Mouse (Mus musculus) heart, embryonic 15.5 days (tissue): Measurements from ENCODE around the gene Lama5. TPM values are rescaled to one million over a fixed set of nuclear protein-coding genes. Genes with fewer than 3 reads are reported as not detected.

Source experiments
- ATAC-seq: fragments of 200-750 bp; cut with Nextera tagmentation; replicated peaks from 2 replicates; pipeline ENCODE4 v1.8.0; 2017; ENCODE audit warnings: low read depth, moderate TSS enrichment; ENCODE audit not compliant: insufficient number of reproducible peaks, insufficient read depth, low FRiP score
- H3K27ac ChIP-seq: fragments of 300-500 bp; sonication (generic); 2 replicates; pipeline ENCODE4 v1.5.1; 2015; ENCODE audit warnings: mild to moderate bottlenecking, inconsistent platforms
- H3K27me3 ChIP-seq: fragments of 300-500 bp; sonication (generic); 2 replicates; pipeline ENCODE4 v1.6.1; 2015; ENCODE audit warnings: inconsistent platforms
- H3K36me3 ChIP-seq: fragments of 300-500 bp; sonication (generic); 2 replicates; pipeline ENCODE4 v1.6.1; 2015; ENCODE audit warnings: mild to moderate bottlenecking, inconsistent platforms
- H3K4me1 ChIP-seq: fragments of 300-500 bp; sonication (generic); replicated peaks from 2 replicates; pipeline ENCODE4 v1.6.1; 2015; ENCODE audit warnings: inconsistent platforms
- H3K4me2 ChIP-seq: fragments of 300-500 bp; sonication (generic); 2 replicates; pipeline ENCODE4 v1.6.1; 2015; ENCODE audit warnings: inconsistent platforms, mild to moderate bottlenecking, moderate library complexity
- H3K4me3 ChIP-seq: fragments of 300-500 bp; sonication (generic); 2 replicates; pipeline ENCODE4 v1.5.1; 2015; ENCODE audit warnings: mild to moderate bottlenecking, inconsistent platforms
- H3K9ac ChIP-seq: fragments of 300-500 bp; sonication (generic); 2 replicates; pipeline ENCODE4 v1.6.1; 2015; ENCODE audit warnings: mild to moderate bottlenecking, inconsistent platforms
- H3K9me3 ChIP-seq: fragments of 300-500 bp; sonication (generic); replicated peaks from 2 replicates; pipeline ENCODE4 v1.6.1; 2016; ENCODE audit warnings: inconsistent platforms
- WGBS: fragments of 180-500 bp; shearing (Covaris S2); methylation state at CpG from one replicate; pipeline ENCODE4 v1.1.7; 2015; ENCODE audit warnings: mixed read lengths; 5-methylcytosine and 5-hydroxymethylcytosine counted together
- polyA plus RNA-seq: library from polyadenylated mRNA; unstranded; fragments of >200 nt; fragmentation: Nextera tagmentation; extraction: Ambion mirVana; gene quantifications from 2 replicates; pipeline ENCODE4 v1.2.1, GENCODE M21; 2015

Lama5 gene
- polyA plus RNA-seq, 1 experiment from 2014 or later = 21.9 TPM

DNA sequence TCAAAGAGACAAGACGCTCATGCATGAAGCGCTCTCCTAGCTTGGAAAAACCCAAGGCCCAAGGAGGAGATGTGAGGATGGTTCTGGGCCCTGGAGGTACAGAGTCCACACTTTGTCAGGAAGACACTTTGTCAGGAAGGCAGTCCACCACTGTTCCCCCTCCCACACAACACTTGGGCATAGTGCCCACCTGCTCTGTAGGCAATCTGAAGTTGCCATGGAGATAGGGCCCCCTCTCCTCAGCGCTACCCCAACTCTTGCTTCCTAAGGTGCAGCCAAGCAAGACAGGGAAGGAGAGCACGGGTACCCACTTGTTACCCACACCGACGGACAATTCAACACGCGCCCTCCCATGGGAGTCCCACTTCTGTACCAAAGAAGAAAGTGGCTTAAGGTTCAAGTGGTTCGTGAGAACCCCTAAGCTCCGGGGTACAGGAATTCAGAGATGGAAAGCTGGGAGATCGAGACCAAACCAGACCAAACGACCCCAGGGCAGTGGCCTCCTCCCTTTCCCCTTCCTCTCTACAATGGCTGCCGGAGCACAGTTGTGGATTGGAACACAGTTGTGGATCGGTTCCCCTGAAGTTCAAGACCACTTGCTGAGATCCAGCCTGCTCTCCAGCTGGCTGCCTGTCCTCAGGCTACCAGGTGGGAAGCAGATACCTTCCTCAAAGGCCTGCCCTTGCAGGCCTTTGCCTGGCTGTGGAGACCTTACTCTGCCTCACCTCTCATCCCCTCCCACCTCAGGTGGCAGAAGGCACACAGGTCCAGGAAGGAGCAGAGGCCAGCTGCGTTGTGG, 6.3 kb downstream of the Lama5 start:
- Histone ChIP-seq H3K9me3 (no peaks in the 10 kb centered on the region), H3K4me1 (peaks cover 76% of the 10 kb centered on the region)
- 81% methylated on average over 15 of the region's 15 CpGs for WGBS

DNA sequence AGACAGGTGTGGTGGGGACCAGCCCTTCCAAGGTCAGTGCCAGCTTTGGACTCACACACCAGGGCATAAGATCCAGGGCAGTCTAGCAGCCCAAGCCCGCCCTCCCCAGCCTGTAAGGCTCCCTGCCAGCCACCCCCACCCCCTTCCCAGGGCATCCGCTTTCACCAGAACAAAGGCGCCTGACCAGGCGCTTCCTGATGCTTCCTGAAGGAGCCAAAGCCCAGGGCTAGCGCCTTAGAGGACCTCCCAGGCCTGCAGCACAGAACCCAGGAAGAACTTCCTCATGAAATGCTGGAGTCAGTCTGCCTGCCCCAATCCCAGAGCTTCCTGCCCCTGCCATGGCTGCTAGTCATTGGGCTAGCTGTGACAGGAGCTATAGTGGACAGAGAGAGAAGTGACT, 7.0 kb downstream of the Lama5 start:
- H3K4me2 ChIP-seq = no peak overlapping the region
- peaks cover 77% of the 10 kb centered on the region for H3K4me1 ChIP-seq
- WGBS = 33% methylated on average over 5 of the region's 5 CpGs
- no peaks in the 10 kb centered on the region for H3K9me3 ChIP-seq
- peak overlapping the region; percentile 59 for H3K27ac ChIP-seq
- no peak overlapping the region for H3K4me3 ChIP-seq
- H3K36me3 ChIP-seq = no peaks in the 10 kb centered on the region
- no peak overlapping the region for H3K9ac ChIP-seq
- no peaks in the 10 kb centered on the region for H3K27me3 ChIP-seq
- ATAC-seq = no peak; the same call in 1 of the 2 replicates

More for the DNA sequence above, 6.3 kb downstream of the Lama5 start:
- H3K9ac ChIP-seq = no peak overlapping the region
- no peaks in the 10 kb centered on the region for H3K36me3 ChIP-seq
- H3K27me3 ChIP-seq = peaks cover 5% of the 10 kb centered on the region; the same call in 1 of the 2 replicates
- H3K4me3 ChIP-seq = no peak overlapping the region
- ATAC-seq = no peak
- peak overlapping the region; percentile 59 for H3K27ac ChIP-seq
- no peak overlapping the region for H3K4me2 ChIP-seq

DNA sequence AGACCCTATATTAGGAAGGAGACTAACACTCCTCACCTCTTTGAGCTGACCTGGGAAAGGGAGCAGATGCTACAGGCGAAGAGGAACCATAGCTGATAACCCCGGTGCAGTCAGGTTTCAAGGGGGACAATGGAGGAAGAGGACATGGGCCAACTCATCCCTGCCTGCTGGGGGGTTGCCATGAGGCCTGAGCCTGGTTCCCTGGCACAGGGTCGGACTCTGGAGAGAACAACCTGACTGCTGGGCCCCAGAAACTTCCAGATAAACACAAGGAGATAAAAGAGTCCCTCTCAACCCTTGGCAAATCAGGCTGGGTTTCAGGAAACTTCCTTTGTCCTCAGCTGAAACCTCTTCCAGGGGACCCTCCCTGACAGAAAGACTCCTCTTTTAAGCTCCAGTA, 7.4 kb downstream of the Lama5 start:
- Histone ChIP-seq H3K9me3 (no peaks in the 10 kb centered on the region), H3K27me3 (no peaks in the 10 kb centered on the region), H3K9ac (0 out of 2 replicates have a peak overlapping the region, but pooled peaks have one; percentile 16), H3K36me3 (no peaks in the 10 kb centered on the region), H3K4me1 (peaks cover 74% of the 10 kb centered on the region), H3K4me2 (no peak overlapping the region), H3K27ac (peak overlapping the region; percentile 59), H3K4me3 (no peak overlapping the region)
- ATAC-seq = no peak
- WGBS = 50% methylated on average over 3 of the region's 3 CpGs

DNA sequence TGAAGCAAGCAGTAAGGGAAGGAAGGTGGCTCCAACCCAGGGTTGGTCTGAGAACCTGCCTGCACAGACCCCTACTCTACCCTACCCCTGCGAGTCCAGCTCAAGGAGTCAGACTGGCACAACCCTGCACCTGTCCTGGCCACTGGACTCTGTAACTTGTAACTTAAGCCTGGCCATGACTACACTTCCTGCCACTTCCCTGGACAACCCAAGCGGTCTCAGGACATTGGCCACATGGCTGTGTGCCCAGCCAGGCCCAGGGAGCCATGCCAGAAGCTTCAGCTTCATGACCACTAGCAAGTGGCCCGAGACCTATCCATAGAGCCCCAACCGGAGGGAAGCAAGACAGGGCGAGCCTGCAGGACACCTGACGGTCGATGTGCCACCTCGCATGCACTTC, 8.1 kb downstream of the Lama5 start:
- H3K4me2 ChIP-seq = no peak overlapping the region
- no peak for ATAC-seq
- H3K4me1 ChIP-seq = peaks cover 67% of the 10 kb centered on the region
- H3K9me3 ChIP-seq = no peaks in the 10 kb centered on the region
- no peak overlapping the region for H3K4me3 ChIP-seq
- H3K27ac ChIP-seq = 0 out of 2 replicates have a peak overlapping the region, but pooled peaks have one; percentile 59
- WGBS = 77% methylated on average over 8 of the region's 8 CpGs
- no peaks in the 10 kb centered on the region for H3K36me3 ChIP-seq
- H3K9ac ChIP-seq = no peak overlapping the region
- H3K27me3 ChIP-seq = no peaks in the 10 kb centered on the region

DNA sequence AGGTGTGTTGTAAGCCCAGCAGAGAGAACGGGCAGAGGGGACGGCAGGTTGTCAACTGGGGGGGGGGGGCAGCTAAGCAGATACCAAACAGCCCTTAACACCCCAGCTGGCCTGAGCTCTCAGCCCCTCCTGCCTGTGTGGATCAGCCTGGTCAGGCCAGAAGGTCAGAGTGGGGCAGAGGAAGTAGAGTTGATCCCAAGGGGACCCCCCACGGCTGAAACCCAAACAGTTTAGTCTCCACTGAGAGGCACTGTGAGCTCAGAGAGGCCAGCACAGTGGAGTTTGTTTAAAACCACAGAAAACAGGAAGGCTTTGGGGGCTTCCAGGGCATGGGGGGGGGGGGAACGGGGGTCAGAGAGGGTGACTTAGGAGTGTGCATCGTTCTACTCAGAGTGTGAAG, 8.7 kb downstream of the Lama5 start:
- no peaks in the 10 kb centered on the region for H3K27me3 ChIP-seq
- H3K27ac ChIP-seq = no peak overlapping the region
- no peak for ATAC-seq
- no peak overlapping the region for H3K9ac ChIP-seq
- no peaks in the 10 kb centered on the region for H3K9me3 ChIP-seq
- no peaks in the 10 kb centered on the region for H3K36me3 ChIP-seq
- H3K4me2 ChIP-seq = no peak overlapping the region
- H3K4me3 ChIP-seq = no peak overlapping the region
- 48% methylated on average over 5 of the region's 5 CpGs for WGBS
- peaks cover 61% of the 10 kb centered on the region for H3K4me1 ChIP-seq

DNA sequence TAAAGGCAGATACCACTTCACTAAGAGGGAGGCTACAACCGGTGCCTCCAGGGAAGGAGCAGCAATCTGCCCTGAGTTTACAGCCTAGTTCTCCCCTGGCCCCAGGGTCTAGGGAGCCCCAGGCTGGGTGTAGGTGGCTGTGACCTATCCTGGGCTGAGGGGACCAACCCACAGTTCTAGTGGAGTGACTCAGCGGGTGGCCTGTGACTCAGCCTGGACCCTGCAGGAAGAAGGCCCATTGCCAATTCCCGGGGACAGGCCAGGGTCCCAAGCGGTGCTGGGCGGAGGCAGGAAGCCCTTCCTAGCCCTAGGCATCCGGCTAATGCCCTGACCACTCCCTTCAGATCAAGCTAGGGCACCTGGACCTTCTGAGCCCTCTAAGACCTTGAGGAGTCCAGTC, 9.7 kb downstream of the Lama5 start:
- no peak for ATAC-seq
- no peak overlapping the region for H3K4me3 ChIP-seq
- no peak overlapping the region; the same call in 1 of the 2 replicates for H3K9ac ChIP-seq
- H3K4me1 ChIP-seq = peaks cover 56% of the 10 kb centered on the region
- no peaks in the 10 kb centered on the region for H3K9me3 ChIP-seq
- H3K36me3 ChIP-seq = no peaks in the 10 kb centered on the region
- no peaks in the 10 kb centered on the region for H3K27me3 ChIP-seq
- H3K4me2 ChIP-seq = no peak overlapping the region
- WGBS = 55% methylated on average over 6 of the region's 6 CpGs
- H3K27ac ChIP-seq = peak overlapping the region; percentile 73

DNA sequence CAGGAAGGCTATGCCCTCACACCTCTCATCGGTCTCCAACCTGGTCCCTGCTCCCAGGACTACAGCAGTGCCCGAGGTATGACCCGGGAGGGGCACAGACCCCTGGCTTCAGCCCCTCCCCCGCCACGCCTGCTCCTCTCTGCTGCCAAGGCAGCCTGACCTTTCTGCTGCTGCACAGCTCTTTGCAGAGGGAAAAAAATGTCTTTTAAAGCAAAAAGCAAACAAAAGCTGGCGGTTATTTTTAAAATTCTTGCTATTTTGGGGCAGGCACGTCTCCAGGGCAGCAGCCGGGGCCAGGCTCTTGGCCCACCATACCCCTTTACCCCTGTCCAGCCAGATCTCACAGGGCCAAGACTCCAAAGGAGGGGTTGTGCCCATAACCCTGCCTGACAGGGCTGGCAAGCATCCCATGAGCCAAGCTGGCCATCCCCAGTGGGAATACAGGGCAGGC, 10.6 kb downstream of the Lama5 start:
- peak overlapping the region; percentile 31; the same call in 1 of the 2 replicates for H3K9ac ChIP-seq
- H3K4me1 ChIP-seq = peaks cover 54% of the 10 kb centered on the region
- ATAC-seq = no peak
- H3K9me3 ChIP-seq = no peaks in the 10 kb centered on the region
- no peaks in the 10 kb centered on the region for H3K36me3 ChIP-seq
- 50% methylated on average over 8 of the region's 8 CpGs for WGBS
- H3K4me3 ChIP-seq = no peak overlapping the region
- no peak overlapping the region; the same call in 1 of the 2 replicates for H3K4me2 ChIP-seq
- peak overlapping the region; percentile 73 for H3K27ac ChIP-seq
- H3K27me3 ChIP-seq = no peaks in the 10 kb centered on the region

DNA sequence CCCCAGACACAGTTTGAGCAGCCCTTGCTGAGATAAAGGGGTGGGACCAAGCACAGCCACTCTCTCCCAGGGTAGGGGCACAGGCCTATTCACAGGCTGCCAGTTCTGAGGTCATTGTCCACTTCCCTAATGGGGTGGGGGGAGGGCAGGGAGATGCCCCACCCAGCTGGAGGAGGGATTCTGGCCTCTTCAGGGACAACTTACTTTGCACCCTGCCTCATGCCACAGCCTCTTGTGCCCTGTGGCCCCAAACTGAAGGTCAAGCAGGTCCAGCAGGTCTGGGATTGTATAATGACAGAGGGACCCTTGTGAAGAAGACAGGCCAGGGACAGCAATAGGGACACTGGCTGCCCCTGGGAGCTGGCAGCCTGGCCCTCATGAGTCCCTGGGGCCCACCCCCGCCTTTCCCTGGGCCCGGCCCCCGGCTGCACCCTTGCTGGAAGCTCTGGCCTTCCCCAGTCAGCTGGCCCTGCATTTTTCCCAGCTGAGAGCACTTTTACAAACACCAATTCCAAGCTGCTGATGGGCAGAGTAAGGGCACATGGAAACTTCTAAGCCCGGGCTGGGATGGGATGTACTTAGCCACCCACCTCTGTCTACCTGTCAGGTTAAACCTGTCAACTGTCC, 11.2 kb downstream of the Lama5 start:
- Histone ChIP-seq H3K4me2 (no peak overlapping the region; the same call in 1 of the 2 replicates), H3K27ac (peak overlapping the region; percentile 73), H3K4me1 (peaks cover 51% of the 10 kb centered on the region), H3K9ac (0 out of 2 replicates have a peak overlapping the region, but pooled peaks have one; percentile 4), H3K27me3 (no peaks in the 10 kb centered on the region), H3K4me3 (no peak overlapping the region), H3K36me3 (no peaks in the 10 kb centered on the region), H3K9me3 (no peaks in the 10 kb centered on the region)
- 34% methylated on average over 4 of the region's 4 CpGs for WGBS
- peak; percentile 50 for ATAC-seq

DNA sequence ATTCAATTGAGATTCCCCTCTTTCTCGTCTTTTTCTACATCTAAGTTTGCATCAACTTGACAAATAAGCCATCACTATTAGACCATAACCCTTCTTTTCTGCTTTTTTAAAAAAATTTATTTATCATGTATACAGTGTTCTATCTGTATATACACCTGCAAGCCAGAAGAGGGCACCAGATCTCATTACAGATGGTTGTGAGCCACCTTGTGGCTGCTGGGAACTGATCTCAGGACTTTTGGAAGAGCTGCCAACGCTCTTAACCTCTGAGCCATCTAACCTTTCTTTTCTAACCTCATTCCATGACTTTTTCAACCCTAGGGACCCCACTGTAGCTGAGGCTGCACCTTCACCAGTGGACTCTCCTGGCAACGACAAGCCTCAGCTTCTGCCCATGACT, 13.4 kb downstream of the Lama5 start:
- ATAC-seq = no peak
- Histone ChIP-seq H3K4me1 (peaks cover 37% of the 10 kb centered on the region), H3K27me3 (no peaks in the 10 kb centered on the region), H3K4me3 (no peak overlapping the region), H3K27ac (no peak overlapping the region), H3K4me2 (no peak overlapping the region), H3K9me3 (no peaks in the 10 kb centered on the region), H3K36me3 (no peaks in the 10 kb centered on the region), H3K9ac (no peak overlapping the region)
- 89% methylated on average over 3 of the region's 3 CpGs for WGBS

DNA sequence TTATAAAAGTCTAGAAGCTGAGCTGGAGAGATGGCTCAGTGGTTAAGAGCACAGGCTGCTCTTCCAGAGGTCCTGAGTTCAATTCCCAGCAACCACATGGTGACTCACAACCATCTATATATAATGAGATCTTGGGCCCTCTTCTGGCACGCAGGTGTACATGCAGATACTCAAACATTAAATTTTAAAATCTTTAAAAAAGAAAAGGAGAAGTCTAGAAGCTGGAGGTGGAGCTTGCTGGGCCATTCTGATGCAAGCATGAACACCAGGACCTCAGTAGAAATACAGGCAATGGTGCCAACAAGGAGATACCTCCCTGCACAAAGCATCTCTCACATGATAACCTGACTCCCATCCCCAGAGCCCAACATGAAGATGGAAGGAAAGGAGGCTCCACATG, 16.7 kb downstream of the Lama5 start:
- ATAC-seq = no peak
- H3K4me3 ChIP-seq = no peak overlapping the region
- H3K9ac ChIP-seq = no peak overlapping the region
- H3K4me1 ChIP-seq = peaks cover 8% of the 10 kb centered on the region
- H3K27ac ChIP-seq = no peak overlapping the region
- H3K27me3 ChIP-seq = no peaks in the 10 kb centered on the region
- no peaks in the 10 kb centered on the region for H3K9me3 ChIP-seq
- WGBS = 77% methylated on average over 1 of the region's 1 CpGs
- H3K36me3 ChIP-seq = no peaks in the 10 kb centered on the region
- no peak overlapping the region for H3K4me2 ChIP-seq

DNA sequence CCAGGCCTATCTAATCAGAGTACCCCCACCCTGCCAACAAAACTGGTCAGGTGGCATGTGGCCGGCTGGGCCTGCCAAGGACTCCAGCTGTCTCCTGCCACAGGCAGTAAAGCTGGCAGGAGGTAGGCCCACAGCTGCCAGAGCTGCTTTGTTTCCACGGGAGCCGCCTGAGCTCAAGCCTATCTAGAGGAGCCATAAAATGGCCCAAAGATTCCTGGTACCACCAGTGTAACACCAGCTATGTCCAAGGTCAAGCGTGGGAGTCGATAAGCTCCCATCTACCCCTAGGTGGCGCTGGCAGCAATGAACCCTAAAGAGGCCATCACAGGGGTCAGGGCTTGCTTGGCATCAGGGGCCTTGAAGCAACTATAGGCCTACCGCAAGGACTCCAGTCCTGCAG, 17.8 kb downstream of the Lama5 start:
- Histone ChIP-seq H3K36me3 (no peaks in the 10 kb centered on the region), H3K4me3 (no peak overlapping the region), H3K9me3 (no peaks in the 10 kb centered on the region), H3K27me3 (no peaks in the 10 kb centered on the region), H3K4me1 (peaks cover 8% of the 10 kb centered on the region), H3K27ac (peak overlapping the region; percentile 43), H3K9ac (no peak overlapping the region), H3K4me2 (no peak overlapping the region)
- 58% methylated on average over 7 of the region's 7 CpGs for WGBS
- ATAC-seq = no peak
